Mouse (Mus musculus) adipocyte (in vitro differentiated cells): Measurements from ENCODE around the gene Foxf1.

Experiments used
- DNase-seq: peaks from one replicate; pipeline ENCODE4 v3.0.0-alpha.2; 2016; ENCODE audit warnings: low spot score

Foxf1 gene

GRCm38 (mm10) chr8:121115136-121115535 is 30.9 kb downstream of the Foxf1 start:
- no peak for DNase-seq

- DNase-seq = peak; percentile 94
Observed at GRCm38 (mm10) chr8:121115948-121116347, 31.8 kb downstream of the Foxf1 start, which contains the start of gene Foxc2. Gene Foxc2 (plus strand): TSS chr8:121116171.

DNA sequence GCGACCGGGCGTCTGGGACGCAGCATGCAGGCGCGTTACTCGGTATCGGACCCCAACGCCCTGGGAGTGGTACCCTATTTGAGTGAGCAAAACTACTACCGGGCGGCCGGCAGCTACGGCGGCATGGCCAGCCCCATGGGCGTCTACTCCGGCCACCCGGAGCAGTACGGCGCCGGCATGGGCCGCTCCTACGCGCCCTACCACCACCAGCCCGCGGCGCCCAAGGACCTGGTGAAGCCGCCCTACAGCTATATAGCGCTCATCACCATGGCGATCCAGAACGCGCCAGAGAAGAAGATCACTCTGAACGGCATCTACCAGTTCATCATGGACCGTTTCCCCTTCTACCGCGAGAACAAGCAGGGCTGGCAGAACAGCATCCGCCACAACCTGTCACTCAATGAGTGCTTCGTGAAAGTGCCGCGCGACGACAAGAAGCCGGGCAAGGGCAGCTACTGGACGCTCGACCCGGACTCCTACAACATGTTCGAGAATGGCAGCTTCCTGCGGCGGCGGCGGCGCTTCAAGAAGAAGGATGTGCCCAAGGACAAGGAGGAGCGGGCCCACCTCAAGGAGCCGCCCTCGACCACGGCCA is 32.5 kb downstream of the Foxf1 start:
- DNase-seq = peak; percentile 58

DNA sequence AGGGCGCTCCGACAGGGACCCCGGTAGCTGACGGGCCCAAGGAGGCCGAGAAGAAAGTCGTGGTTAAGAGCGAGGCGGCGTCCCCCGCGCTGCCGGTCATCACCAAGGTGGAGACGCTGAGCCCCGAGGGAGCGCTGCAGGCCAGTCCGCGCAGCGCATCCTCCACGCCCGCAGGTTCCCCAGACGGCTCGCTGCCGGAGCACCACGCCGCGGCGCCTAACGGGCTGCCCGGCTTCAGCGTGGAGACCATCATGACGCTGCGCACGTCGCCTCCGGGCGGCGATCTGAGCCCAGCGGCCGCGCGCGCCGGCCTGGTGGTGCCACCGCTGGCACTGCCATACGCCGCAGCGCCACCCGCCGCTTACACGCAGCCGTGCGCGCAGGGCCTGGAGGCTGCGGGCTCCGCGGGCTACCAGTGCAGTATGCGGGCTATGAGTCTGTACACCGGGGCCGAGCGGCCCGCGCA is 33.0 kb downstream of the Foxf1 start:
- DNase-seq = peak; percentile 36

GRCm38 (mm10) chr8:121117906-121118305 is 33.7 kb downstream of the Foxf1 start:
- DNase-seq = no peak

- no peak for DNase-seq
Observed at GRCm38 (mm10) chr8:121118634-121119420, 34.6 kb downstream of the Foxf1 start.

DNA sequence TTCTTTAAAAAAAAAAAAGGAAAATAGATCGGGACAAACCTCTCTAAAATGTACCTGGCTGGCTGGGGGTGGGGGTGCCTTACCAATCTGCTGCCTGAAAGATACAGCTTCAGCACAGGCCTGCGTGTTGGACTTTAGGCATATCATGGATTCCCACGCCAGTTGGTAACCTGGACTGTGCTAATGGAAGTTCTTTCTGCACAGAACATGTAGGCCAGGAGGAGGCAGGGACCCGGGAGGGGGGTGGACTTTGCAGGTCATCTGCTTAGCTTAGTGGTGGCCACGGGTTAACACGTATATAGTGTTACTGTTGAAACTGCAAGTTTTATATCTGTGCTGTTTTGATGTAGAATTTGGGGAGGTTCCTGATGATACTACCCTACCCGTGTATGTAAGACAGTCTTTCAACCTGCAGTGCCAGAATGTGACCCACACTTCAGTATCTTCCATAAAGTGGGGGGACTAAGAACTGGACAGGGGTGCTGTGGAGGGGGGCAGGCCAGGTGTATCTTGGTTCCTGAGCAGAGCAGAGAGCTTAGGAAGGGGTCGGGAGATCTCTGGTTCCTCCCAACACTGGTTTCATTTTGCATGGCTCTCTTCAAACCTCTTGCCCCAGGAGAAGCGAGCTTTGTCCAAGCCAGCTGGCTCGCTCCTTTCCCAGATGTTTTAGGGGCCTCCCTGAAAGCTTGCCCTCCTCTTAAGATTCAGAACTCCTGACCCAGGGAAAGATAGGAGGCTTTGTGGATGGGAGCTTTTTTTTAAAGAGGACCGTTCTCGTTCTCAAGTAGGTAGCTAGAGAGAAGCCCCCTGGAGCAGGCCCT is 35.7 kb downstream of the Foxf1 start:
- DNase-seq = no peak

GRCm38 (mm10) chr8:121120456-121121419 is 36.6 kb downstream of the Foxf1 start:
- DNase-seq = no peak

DNA sequence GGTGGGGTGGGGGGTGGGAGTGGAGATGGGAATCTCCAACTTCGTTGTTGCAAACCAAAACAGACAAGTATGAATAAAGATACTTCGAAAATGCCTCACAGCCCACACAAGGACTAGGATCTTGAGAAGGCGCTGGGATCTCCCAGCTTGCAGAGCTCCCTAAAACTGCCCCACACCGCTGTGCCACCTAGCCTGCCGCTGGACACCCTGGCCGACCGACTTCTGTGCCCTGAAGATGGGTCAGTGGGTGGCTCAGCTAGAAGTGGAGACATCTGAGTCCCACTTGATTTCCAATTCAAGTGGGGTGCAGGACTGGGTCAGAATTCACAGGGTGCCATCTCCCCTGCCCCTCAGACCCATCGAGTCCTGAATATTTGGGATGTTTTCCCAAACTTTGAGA is 37.5 kb downstream of the Foxf1 start:
- no peak for DNase-seq

DNA sequence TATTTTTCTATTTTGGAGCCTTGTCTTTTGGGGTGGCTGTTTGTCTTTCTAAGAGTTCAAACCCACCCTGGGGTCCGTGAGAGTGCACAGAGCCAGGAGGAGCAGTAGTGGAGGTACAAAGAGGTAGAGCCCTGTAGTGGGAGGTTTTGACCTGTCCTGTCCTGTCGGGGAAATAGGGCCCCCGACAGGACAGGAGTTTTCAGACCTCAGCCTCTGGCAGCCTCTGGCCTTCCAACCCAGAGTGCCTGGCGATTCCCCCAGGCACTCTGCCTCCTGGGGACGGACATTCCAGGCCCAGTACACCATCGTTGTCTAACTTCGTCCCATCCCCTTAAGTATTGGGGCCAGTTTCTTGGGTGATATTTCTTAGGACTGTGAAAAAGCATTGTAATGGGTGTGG is 38.2 kb downstream of the Foxf1 start:
- no peak for DNase-seq

- DNase-seq = no peak
Observed at GRCm38 (mm10) chr8:121123113-121123512, 38.9 kb downstream of the Foxf1 start.

DNA sequence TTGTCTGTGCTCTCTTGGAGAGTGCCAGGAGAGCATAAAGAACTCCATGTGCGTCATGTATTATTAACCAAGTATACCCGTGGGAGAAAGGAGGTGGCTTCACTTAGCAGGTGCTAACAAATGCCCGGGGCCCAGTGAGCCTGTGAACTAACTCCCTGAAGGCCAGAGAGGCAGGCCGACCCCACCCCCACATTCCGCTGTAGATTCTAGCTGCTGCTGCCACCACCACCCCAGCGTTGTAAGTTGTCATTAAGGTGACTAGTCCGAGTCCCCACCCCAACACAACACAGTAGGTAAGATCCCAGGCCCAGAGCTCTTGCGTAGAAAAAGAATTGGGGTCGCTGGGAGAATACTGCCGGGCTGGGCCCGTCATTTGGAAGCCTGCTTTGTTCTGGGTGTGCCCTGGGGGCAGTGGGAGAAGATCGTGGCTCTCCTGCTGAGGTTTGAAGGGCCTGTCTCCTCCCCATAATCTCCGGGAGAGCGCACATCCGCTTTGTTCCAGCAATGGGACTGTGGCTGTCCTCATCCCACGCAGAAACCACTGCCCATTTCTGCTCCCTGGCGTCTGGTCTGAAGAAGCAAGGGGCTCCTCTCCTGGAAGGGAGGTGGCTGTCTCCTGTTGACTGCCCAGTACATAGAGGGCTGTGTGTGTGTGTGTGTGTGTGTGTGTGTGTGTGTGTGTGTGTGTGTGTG is 40.5 kb downstream of the Foxf1 start:
- peak; percentile 27 for DNase-seq

DNA sequence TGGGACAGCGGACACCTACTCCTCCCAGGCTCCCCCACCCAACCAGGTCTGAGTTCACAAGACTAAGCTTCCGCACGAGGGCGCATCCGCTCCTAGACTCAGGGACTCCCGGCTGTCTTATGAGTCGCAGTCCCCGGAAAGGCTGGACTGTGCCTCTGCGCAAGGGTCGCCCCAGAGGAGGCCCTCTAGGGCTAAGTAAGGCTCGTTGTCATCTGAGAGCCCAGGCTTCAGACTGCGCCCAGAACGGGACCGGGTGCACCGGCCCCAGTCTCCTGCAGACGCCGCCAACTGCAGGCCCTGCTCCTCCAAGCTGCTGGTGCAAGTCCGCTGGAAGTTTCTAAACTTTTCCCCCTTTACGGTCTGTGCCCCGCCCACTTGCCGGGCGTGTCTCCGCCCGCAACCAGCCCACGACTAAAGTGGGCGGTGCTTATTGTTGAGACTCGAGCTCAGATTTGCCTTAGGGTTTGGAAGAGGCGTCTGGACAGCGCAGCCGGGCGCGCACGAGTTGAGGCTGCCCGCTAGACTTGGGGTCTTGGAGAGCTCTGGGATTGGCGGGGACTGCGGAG is 41.2 kb downstream of the Foxf1 start:
- peak; percentile 91 for DNase-seq

DNA sequence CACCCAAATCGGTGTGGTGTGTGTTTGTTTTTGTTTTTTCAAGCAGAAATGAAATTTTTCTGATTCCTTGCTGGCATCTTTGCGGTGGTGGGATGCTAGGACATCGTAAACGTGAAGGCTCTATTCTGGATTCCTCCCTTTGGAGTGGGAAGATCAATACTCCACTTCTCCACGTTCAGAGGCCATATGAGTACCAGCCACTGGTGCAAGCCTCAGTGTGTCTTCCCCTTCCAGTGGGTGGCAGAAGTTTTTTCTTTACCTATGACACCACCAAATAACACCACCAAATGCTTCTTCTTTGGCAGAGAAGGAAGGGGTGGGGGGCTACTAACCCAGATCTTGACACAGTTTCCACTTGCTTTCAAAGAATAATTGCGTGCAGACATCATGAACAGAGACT is 42.0 kb downstream of the Foxf1 start:
- no peak for DNase-seq

- DNase-seq = no peak
Observed at GRCm38 (mm10) chr8:121126694-121127093, 42.5 kb downstream of the Foxf1 start.

GRCm38 (mm10) chr8:121127291-121127701 is 43.1 kb downstream of the Foxf1 start:
- no peak for DNase-seq

DNA sequence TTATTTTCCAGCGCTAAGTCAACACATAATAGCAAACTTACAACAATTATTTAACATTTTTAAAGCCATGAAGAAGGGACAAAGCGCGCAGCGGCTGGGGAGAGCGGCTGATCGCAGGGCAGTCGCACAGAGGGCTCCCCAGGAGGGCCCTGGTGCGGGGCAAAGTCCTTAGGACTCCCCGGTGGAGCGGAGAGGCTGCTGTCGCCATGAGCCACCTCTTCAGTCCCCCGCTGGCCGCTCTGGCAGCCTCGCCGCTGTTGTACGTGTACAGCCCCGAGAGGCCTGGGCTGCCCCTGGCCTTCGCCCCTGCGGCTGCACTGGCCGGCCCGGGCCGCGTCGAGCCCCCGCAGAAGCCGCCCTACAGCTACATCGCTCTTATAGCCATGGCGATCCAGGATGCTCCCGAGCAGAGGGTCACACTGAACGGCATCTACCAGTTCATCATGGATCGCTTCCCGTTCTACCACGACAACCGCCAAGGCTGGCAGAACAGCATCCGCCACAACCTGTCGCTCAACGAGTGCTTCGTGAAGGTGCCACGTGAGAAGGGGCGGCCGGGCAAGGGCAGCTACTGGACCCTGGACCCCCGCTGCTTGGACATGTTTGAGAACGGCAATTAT is 43.7 kb downstream of the Foxf1 start, which contains the start of gene Foxl1:
Foxl1 (plus strand) TSS at position 185 of the 620 bp plus-strand sequence.
- no peak for DNase-seq

- no peak for DNase-seq
Observed at GRCm38 (mm10) chr8:121128531-121129264, 44.5 kb downstream of the Foxf1 start.

DNA sequence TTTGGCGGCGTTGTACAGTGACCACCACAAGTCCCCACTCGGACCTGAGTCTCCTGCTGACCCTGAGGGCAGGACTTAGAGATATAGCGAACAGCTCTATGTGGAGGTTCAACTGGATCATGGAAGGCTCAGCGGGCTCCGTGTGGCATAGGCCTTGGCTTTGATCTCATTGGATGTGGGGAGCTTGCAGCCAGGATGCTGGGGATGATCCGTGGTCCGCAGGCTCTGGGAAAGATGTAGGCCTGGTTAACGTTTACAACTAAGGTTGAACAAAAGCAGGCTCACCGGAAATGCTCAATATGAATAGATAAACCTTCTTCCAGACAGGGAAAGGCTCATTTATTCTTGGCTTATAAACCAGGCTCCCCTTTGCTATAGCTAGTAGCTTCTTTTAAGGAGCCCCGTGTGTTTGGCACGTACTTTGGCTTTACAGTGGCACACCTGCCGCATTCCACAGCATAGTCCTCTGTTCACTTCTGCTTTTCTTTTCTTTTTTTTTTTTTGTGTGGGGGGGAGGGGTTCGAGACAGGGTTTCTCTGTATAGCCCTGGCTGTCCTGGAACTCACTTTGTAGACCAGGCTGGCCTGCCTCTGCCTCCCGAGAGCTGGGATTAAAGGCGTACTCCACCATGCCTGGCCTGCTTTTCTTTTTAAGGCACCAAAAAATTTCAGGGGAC is 45.2 kb downstream of the Foxf1 start:
- no peak for DNase-seq
